Mouse (Mus musculus): ENCODE results near the gene Samd8.

Gene Samd8

GRCm38 (mm10) chr14:21825786-21826491, 75.6 kb downstream of the Samd8 start:
- DNase-seq (ENCODE audit: low read depth, low spot score), result no peak

- peak; percentile 85 for DNase-seq (ENCODE audit: low read depth, low spot score)
Observed at GRCm38 (mm10) chr14:21830876-21831767, 80.8 kb downstream of the Samd8 start.

GRCm38 (mm10) chr14:21831830-21832403, 81.6 kb downstream of the Samd8 start:
- no peak for DNase-seq (ENCODE audit: low read depth, low spot score)

- no peak for DNase-seq (ENCODE audit: low read depth, low spot score)
Observed at GRCm38 (mm10) chr14:21838336-21839017, 88.1 kb downstream of the Samd8 start.

GRCm38 (mm10) chr14:21841819-21842592, 91.7 kb downstream of the Samd8 start:
- no peak for DNase-seq (ENCODE audit: low read depth, low spot score)

- DNase-seq (ENCODE audit: low read depth, low spot score), result no peak
Observed at GRCm38 (mm10) chr14:21843263-21843662, 92.9 kb downstream of the Samd8 start.

DNA sequence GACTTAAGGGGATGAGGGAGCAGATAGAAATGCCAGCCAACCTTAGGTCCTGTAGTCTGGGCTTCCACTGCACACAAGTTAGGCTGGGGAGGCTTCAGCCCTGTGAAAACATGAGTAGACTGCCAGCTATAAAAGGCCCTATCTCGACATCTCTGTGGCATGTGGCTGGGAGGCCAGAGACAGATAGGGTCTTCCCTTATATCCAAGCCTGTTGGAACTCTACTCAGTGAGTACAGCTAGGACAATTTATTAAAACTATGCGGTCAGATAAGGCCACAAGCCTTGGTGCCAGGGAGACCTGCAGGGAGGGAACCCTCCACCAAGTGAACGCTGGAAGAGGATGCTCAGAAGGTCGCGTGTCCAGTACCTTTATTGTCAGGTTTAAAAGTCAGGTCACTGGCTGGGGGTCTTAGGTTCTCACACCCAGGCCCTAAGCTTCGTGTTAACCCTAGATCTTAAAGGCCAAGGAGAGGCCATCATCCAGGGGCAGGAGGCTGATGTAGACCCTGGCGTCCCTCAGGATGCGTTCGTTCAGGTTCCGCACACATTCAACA, 96.6 kb downstream of the Samd8 start:
- no peak for DNase-seq (ENCODE audit: low read depth, low spot score)

DNA sequence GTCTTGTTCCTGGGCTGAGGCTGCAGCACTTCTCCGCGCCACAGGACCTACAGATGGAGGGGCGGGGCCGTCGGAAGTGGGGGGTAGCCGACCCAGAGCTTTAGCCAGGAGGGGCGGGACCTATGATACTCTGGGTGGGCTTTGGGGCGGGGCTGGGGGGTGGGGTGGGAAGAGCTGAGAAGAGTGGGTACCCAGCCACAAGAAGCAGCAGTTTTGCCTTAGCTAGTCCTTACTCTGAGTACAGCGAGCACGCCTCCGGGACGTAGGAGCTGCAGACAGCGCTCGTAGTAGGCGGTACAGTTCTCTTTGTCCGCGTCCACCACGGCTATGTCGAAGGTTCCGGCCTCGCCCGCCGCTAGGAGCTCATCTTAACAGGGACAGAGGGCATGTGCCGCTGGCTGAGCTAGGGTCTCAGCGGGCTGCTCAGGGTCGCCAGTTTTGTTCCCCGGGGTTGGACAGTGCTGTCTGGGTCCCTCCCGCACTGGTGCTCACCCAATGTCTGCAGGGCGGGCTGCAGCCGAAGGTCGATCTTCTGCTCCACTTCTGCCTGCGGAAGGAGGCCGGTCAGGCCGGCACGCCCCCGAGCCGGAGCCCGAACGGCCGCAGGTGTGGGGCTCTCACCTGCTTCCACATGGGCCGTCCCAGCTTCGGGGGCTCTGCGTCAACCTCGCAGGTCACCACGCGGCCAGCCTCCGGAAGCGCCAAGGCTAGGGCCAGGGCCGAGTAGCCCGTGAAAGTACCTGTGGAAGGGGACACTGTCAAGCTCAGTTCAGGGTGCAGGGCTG, 97.2 kb downstream of the Samd8 start:
- no peak for DNase-seq (ENCODE audit: low read depth, low spot score)

Data from retina, adult 2 months (tissue).